Mouse (Mus musculus): ENCODE results near the gene Ehhadh. TPM values are rescaled to one million over a fixed set of nuclear protein-coding genes. Genes with fewer than 3 reads are reported as not detected.

Gene Ehhadh
- polyA plus RNA-seq, 1 experiment from 2014 or later: 5.3 TPM

- no peaks in the 10 kb centered on the region for H3K27me3 ChIP-seq (replicated peaks; ENCODE audit: control insufficient read depth, insufficient read depth, low read length)
- H3K4me1 ChIP-seq (replicated peaks; ENCODE audit: control insufficient read depth, insufficient read depth, low read length): no peaks in the 10 kb centered on the region
- no peak overlapping the region for H3K27ac ChIP-seq (ENCODE audit: low read depth, low read length)
- no peak overlapping the region for H3K9ac ChIP-seq (ENCODE audit: low read depth, low read length)
- H3K36me3 ChIP-seq (ENCODE audit: control insufficient read depth, insufficient read depth, low read length): no peaks in the 10 kb centered on the region
- H3K4me3 ChIP-seq (ENCODE audit: low read depth, low read length): no peak overlapping the region
- no peak overlapping the region for H3K4me2 ChIP-seq
- DNase-seq (ENCODE audit: low spot score) (no peak), ATAC-seq (replicated peaks; ENCODE audit: low FRiP score) (no peak)
- WGBS: 31% methylated on average over 5 of the region's 5 CpGs
- no peaks in the 10 kb centered on the region for H3K9me3 ChIP-seq (ENCODE audit: control insufficient read depth, low read length)
These were observed 42.1 kb upstream of the Ehhadh start for GRCm38 (mm10) chr16:21829711-21830110.

- Histone ChIP-seq H3K9ac (ENCODE audit: low read depth, low read length) (no peak overlapping the region), H3K4me3 (ENCODE audit: low read depth, low read length) (no peak overlapping the region), H3K36me3 (ENCODE audit: control insufficient read depth, insufficient read depth, low read length) (no peaks in the 10 kb centered on the region), H3K4me2 (no peak overlapping the region), H3K27ac (ENCODE audit: low read depth, low read length) (no peak overlapping the region), H3K27me3 (replicated peaks; ENCODE audit: control insufficient read depth, insufficient read depth, low read length) (no peaks in the 10 kb centered on the region), H3K4me1 (replicated peaks; ENCODE audit: control insufficient read depth, insufficient read depth, low read length) (no peaks in the 10 kb centered on the region), H3K9me3 (ENCODE audit: control insufficient read depth, low read length) (no peaks in the 10 kb centered on the region)
- ATAC-seq (replicated peaks; ENCODE audit: low FRiP score) (no peak), DNase-seq (ENCODE audit: low spot score) (no peak)
- 77% methylated on average over 4 of the region's 4 CpGs for WGBS
These were observed 40.0 kb upstream of the Ehhadh start for GRCm38 (mm10) chr16:21827581-21827980.

- H3K9ac ChIP-seq (ENCODE audit: low read depth, low read length): no peak overlapping the region
- H3K9me3 ChIP-seq (ENCODE audit: control insufficient read depth, low read length): no peaks in the 10 kb centered on the region
- ATAC-seq (replicated peaks; ENCODE audit: low FRiP score) (no peak), DNase-seq (ENCODE audit: low spot score) (no peak)
- 76% methylated on average over 4 of the region's 4 CpGs for WGBS
- no peak overlapping the region for H3K4me3 ChIP-seq (ENCODE audit: low read depth, low read length)
- H3K36me3 ChIP-seq (ENCODE audit: control insufficient read depth, insufficient read depth, low read length): no peaks in the 10 kb centered on the region
- no peaks in the 10 kb centered on the region for H3K27me3 ChIP-seq (replicated peaks; ENCODE audit: control insufficient read depth, insufficient read depth, low read length)
- H3K27ac ChIP-seq (ENCODE audit: low read depth, low read length): no peak overlapping the region
- no peaks in the 10 kb centered on the region for H3K4me1 ChIP-seq (replicated peaks; ENCODE audit: control insufficient read depth, insufficient read depth, low read length)
- H3K4me2 ChIP-seq: no peak overlapping the region
These were observed 39.5 kb upstream of the Ehhadh start for GRCm38 (mm10) chr16:21827153-21827552.

- peak overlapping the region; percentile 23; the same call in 1 of the 2 replicates for H3K4me2 ChIP-seq
- ATAC-seq (replicated peaks; ENCODE audit: low FRiP score) (no peak), DNase-seq (ENCODE audit: low spot score) (no peak)
- H3K36me3 ChIP-seq (ENCODE audit: control insufficient read depth, insufficient read depth, low read length): no peaks in the 10 kb centered on the region
- H3K27me3 ChIP-seq (replicated peaks; ENCODE audit: control insufficient read depth, insufficient read depth, low read length): no peaks in the 10 kb centered on the region
- H3K4me3 ChIP-seq (ENCODE audit: low read depth, low read length): no peak overlapping the region
- H3K9ac ChIP-seq (ENCODE audit: low read depth, low read length): no peak overlapping the region
- 60% methylated on average over 9 of the region's 9 CpGs for WGBS
- no peaks in the 10 kb centered on the region for H3K4me1 ChIP-seq (replicated peaks; ENCODE audit: control insufficient read depth, insufficient read depth, low read length)
- no peak overlapping the region for H3K27ac ChIP-seq (ENCODE audit: low read depth, low read length)
- no peaks in the 10 kb centered on the region for H3K9me3 ChIP-seq (ENCODE audit: control insufficient read depth, low read length)
These were observed 38.0 kb upstream of the Ehhadh start for GRCm38 (mm10) chr16:21825612-21826031.

- Histone ChIP-seq H3K4me1 (replicated peaks; ENCODE audit: control insufficient read depth, insufficient read depth, low read length) (no peaks in the 10 kb centered on the region; the same call in 1 of the 2 replicates), H3K27ac (ENCODE audit: low read depth, low read length) (no peak overlapping the region), H3K36me3 (ENCODE audit: control insufficient read depth, insufficient read depth, low read length) (no peaks in the 10 kb centered on the region), H3K9me3 (ENCODE audit: control insufficient read depth, low read length) (no peaks in the 10 kb centered on the region), H3K4me3 (ENCODE audit: low read depth, low read length) (no peak overlapping the region), H3K9ac (ENCODE audit: low read depth, low read length) (no peak overlapping the region), H3K4me2 (no peak overlapping the region), H3K27me3 (replicated peaks; ENCODE audit: control insufficient read depth, insufficient read depth, low read length) (no peaks in the 10 kb centered on the region)
- 69% methylated on average over 8 of the region's 8 CpGs for WGBS
- no peak for ATAC-seq (replicated peaks; ENCODE audit: low FRiP score)
- DNase-seq (ENCODE audit: low spot score): no peak
These were observed 31.0 kb upstream of the Ehhadh start for GRCm38 (mm10) chr16:21818629-21819028.

GRCm38 (mm10) chr16:21818132-21818531, 30.5 kb upstream of the Ehhadh start:
- DNase-seq (ENCODE audit: low spot score): no peak
- H3K4me3 ChIP-seq (ENCODE audit: low read depth, low read length): no peak overlapping the region
- peak; percentile 54 for ATAC-seq (replicated peaks; ENCODE audit: low FRiP score)
- no peak overlapping the region for H3K9ac ChIP-seq (ENCODE audit: low read depth, low read length)
- H3K4me1 ChIP-seq (replicated peaks; ENCODE audit: control insufficient read depth, insufficient read depth, low read length): no peaks in the 10 kb centered on the region; the same call in 1 of the 2 replicates
- H3K27me3 ChIP-seq (replicated peaks; ENCODE audit: control insufficient read depth, insufficient read depth, low read length): no peaks in the 10 kb centered on the region
- no peaks in the 10 kb centered on the region for H3K36me3 ChIP-seq (ENCODE audit: control insufficient read depth, insufficient read depth, low read length)
- no peak overlapping the region for H3K4me2 ChIP-seq
- H3K9me3 ChIP-seq (ENCODE audit: control insufficient read depth, low read length): no peaks in the 10 kb centered on the region
- H3K27ac ChIP-seq (ENCODE audit: low read depth, low read length): no peak overlapping the region
- 31% methylated on average over 9 of the region's 9 CpGs for WGBS

GRCm38 (mm10) chr16:21815669-21816010, 28.0 kb upstream of the Ehhadh start:
- H3K4me1 ChIP-seq (replicated peaks; ENCODE audit: control insufficient read depth, insufficient read depth, low read length): no peaks in the 10 kb centered on the region; the same call in 1 of the 2 replicates
- DNase-seq (ENCODE audit: low spot score): no peak
- no peaks in the 10 kb centered on the region for H3K36me3 ChIP-seq (ENCODE audit: control insufficient read depth, insufficient read depth, low read length)
- H3K27me3 ChIP-seq (replicated peaks; ENCODE audit: control insufficient read depth, insufficient read depth, low read length): no peaks in the 10 kb centered on the region
- no peak for ATAC-seq (replicated peaks; ENCODE audit: low FRiP score)
- no peak overlapping the region for H3K9ac ChIP-seq (ENCODE audit: low read depth, low read length)
- H3K9me3 ChIP-seq (ENCODE audit: control insufficient read depth, low read length): no peaks in the 10 kb centered on the region
- no peak overlapping the region for H3K4me2 ChIP-seq
- WGBS: 76% methylated on average over 7 of the region's 7 CpGs
- no peak overlapping the region for H3K27ac ChIP-seq (ENCODE audit: low read depth, low read length)
- no peak overlapping the region for H3K4me3 ChIP-seq (ENCODE audit: low read depth, low read length)

- no peak overlapping the region; the same call in 1 of the 2 replicates for H3K4me2 ChIP-seq
- ATAC-seq (replicated peaks; ENCODE audit: low FRiP score) (no peak), DNase-seq (ENCODE audit: low spot score) (no peak)
These were observed 27.5 kb upstream of the Ehhadh start for GRCm38 (mm10) chr16:21814861-21815668.

More at GRCm38 (mm10) chr16:21814861-21815668, 27.5 kb upstream of the Ehhadh start:
- no peak overlapping the region for H3K4me3 ChIP-seq (ENCODE audit: low read depth, low read length)
- no peaks in the 10 kb centered on the region; the same call in 1 of the 2 replicates for H3K4me1 ChIP-seq (replicated peaks; ENCODE audit: control insufficient read depth, insufficient read depth, low read length)
- no peaks in the 10 kb centered on the region for H3K36me3 ChIP-seq (ENCODE audit: control insufficient read depth, insufficient read depth, low read length)
- 0 out of 2 replicates have a peak overlapping the region, but pooled peaks have one; percentile 9 for H3K9ac ChIP-seq (ENCODE audit: low read depth, low read length)
- no peaks in the 10 kb centered on the region for H3K9me3 ChIP-seq (ENCODE audit: control insufficient read depth, low read length)
- H3K27ac ChIP-seq (ENCODE audit: low read depth, low read length): no peak overlapping the region
- WGBS: 62% methylated on average over 11 of the region's 11 CpGs
- no peaks in the 10 kb centered on the region for H3K27me3 ChIP-seq (replicated peaks; ENCODE audit: control insufficient read depth, insufficient read depth, low read length)

Measured in liver, embryonic 11.5 days (tissue).